8 mouse cellular contexts compared by ENCODE assay signal in genomic region chr11:101589444-101589843, GRCm38 (mm10). TPM values are rescaled to one million over a fixed set of nuclear protein-coding genes. Genes with fewer than 3 reads are reported as not detected.
DNase-seq lines count a peak whose midpoint lies in the region; ATAC-seq and TF ChIP-seq lines count a peak whose summit lies in the region.
"Had no signal": no experiment of that assay in that cellular context is flagged by ENCODE, and none has a peak within 500 bp of the region (broad histone marks: within the 10 kb centered on the region; RNA-seq: fewer than 3 reads in every experiment).

No protein-coding gene starts in this region.

- no peak for TF ChIP-seq POLR2A in kidney, adult 2 months (IDR thresholded peaks at IDR 0.05; ENCODE audit: low read depth, low read length)

- no peak for TF ChIP-seq EP300 in liver, embryonic 14.5 days (IDR thresholded peaks at IDR 0.05; ENCODE audit: low read depth)

- H3K9me3 ChIP-seq in liver, embryonic 14.5 days (ENCODE audit: control insufficient read depth, low read length): no peaks in the 10 kb centered on the region
- H3K9me3 ChIP-seq: heart, embryonic 15.5 days had no signal

- no peak overlapping the region for H3K9ac ChIP-seq in liver, embryonic 14.5 days (replicated peaks)
- H3K9ac ChIP-seq: heart, embryonic 15.5 days had no signal

- H3K4me1 ChIP-seq in kidney, adult 2 months (ENCODE audit: control insufficient read depth, insufficient read depth, low read length): peaks cover 22% of the 10 kb centered on the region
- H3K4me1 ChIP-seq in liver, embryonic 14.5 days (replicated peaks; ENCODE audit: control insufficient read depth in 2 of 2, insufficient read depth in 2 of 2, low read length in 1 of 2): no peaks in the 10 kb centered on the region; a peak in 1 of 4 replicates
- H3K4me1 ChIP-seq: heart, embryonic 15.5 days had no signal

- peak; percentile 63 for DNase-seq in urinary bladder, postnatal 14 days (ENCODE audit: low spot score)
- no peak for DNase-seq in urinary bladder, adult 2 months (ENCODE audit: low spot score)
- peak; percentile 79 for DNase-seq in adipocyte (ENCODE audit: low spot score)
- DNase-seq in embryo, embryonic 10.5 days (ENCODE audit: low spot score): peak; percentile 78
- DNase-seq in kidney, adult 2 months: peak; percentile 93
- peak; percentile 43 to 61 (median 46) for DNase-seq in liver, embryonic 14.5 days (ENCODE audit: low read depth in 3 of 3, low spot score in 3 of 3)
- DNase-seq in right cerebral cortex, adult 18-20 months: peak; percentile 26

- WGBS in kidney, adult 2 months: 16% methylated on average over 5 of the region's 5 CpGs
- WGBS in liver, embryonic 14.5 days (ENCODE audit: insufficient replicate concordance): 25% methylated on average over 5 of the region's 5 CpGs

- no peak overlapping the region for H3K4me3 ChIP-seq in kidney, adult 2 months (ENCODE audit: insufficient read depth, low read depth, low read length)
- H3K4me3 ChIP-seq in liver, embryonic 14.5 days (ENCODE audit: insufficient read depth in 1 of 2, low read depth in 2 of 2, low read length in 2 of 2): no peak overlapping the region
- H3K4me3 ChIP-seq: heart, embryonic 15.5 days had no signal

- peak; percentile 81 for TF ChIP-seq CTCF in kidney, adult 2 months (conservative IDR thresholded peaks at IDR 0.05; ENCODE audit: insufficient read depth, insufficient read length, low read depth, low read length)
- peak; percentile 86 for TF ChIP-seq CTCF in liver, embryonic 14.5 days (IDR thresholded peaks at IDR 0.05; ENCODE audit: low read depth)

- H3K27ac ChIP-seq in kidney, adult 2 months (ENCODE audit: insufficient read depth, low read depth, low read length): peak overlapping the region; percentile 70
- no peak overlapping the region for H3K27ac ChIP-seq in liver, embryonic 14.5 days
- H3K27ac ChIP-seq: heart, embryonic 15.5 days had no signal

- ATAC-seq in liver, embryonic 14.5 days (ENCODE audit: insufficient read depth): no peak; the same call in 1 of the 2 replicates

- H3K4me2 ChIP-seq in liver, embryonic 14.5 days (ENCODE audit: low read depth): no peak overlapping the region
- H3K4me2 ChIP-seq: heart, embryonic 15.5 days had no signal

- H3K36me3 ChIP-seq in kidney, adult 2 months (ENCODE audit: control insufficient read depth, insufficient read depth, low read length): peaks cover 7% of the 10 kb centered on the region; the same call in 1 of the 2 replicates
- no peaks in the 10 kb centered on the region for H3K36me3 ChIP-seq in liver, embryonic 14.5 days (replicated peaks; ENCODE audit: control insufficient read depth, insufficient read depth, low read depth)
- H3K36me3 ChIP-seq: heart, embryonic 15.5 days had no signal

- no peaks in the 10 kb centered on the region for H3K27me3 ChIP-seq in kidney, adult 2 months (replicated peaks; ENCODE audit: control insufficient read depth, insufficient read depth, low read length)
- H3K27me3 ChIP-seq in liver, embryonic 14.5 days (ENCODE audit: control insufficient read depth, insufficient read depth, low read length): no peaks in the 10 kb centered on the region
- H3K27me3 ChIP-seq: heart, embryonic 15.5 days had no signal

RNA-seq across cellular contexts. Expression of gene Tmem106a, which starts 7.4 kb away (rescaled TPM):
- 31.8 and 34.3 TPM in 2 replicates for polyA plus RNA-seq in urinary bladder, adult 2 months (2012; rRNA removed)
- polyA plus RNA-seq in kidney, adult 2 months (2012; rRNA removed): 392 and 429 TPM in 2 replicates
- 5.7 and 7.3 TPM in 2 replicates for polyA plus RNA-seq in liver, embryonic 14.5 days (2012; rRNA removed)
- 5.4 and 7.5 TPM in 2 replicates for polyA plus RNA-seq in liver, embryonic 14.5 days (2014; fragmentation: Nextera tagmentation; extraction: Ambion mirVana)

RNA-seq across cellular contexts. Expression of gene Gm11634, which starts 9.6 kb away (rescaled TPM):
- not detected in 2 replicates for polyA plus RNA-seq in urinary bladder, adult 2 months (2012; rRNA removed)
- polyA plus RNA-seq in kidney, adult 2 months (2012; rRNA removed): not detected in 2 replicates
- polyA plus RNA-seq in liver, embryonic 14.5 days (2012; rRNA removed): not detected in 2 replicates
- not detected in 2 replicates for polyA plus RNA-seq in liver, embryonic 14.5 days (2014; fragmentation: Nextera tagmentation; extraction: Ambion mirVana)
- polyA plus RNA-seq: heart, embryonic 15.5 days had no signal

RNA-seq across cellular contexts. Expression of gene Nbr1, which starts 37.5 kb away (rescaled TPM):
- 85.6 and 91.1 TPM in 2 replicates for polyA plus RNA-seq in urinary bladder, adult 2 months (2012; rRNA removed)
- polyA plus RNA-seq in kidney, adult 2 months (2012; rRNA removed): 107 and 134 TPM in 2 replicates
- polyA plus RNA-seq in liver, embryonic 14.5 days (2012; rRNA removed): 20.0 and 24.9 TPM in 2 replicates
- 28.9 and 33.8 TPM in 2 replicates for polyA plus RNA-seq in liver, embryonic 14.5 days (2014; fragmentation: Nextera tagmentation; extraction: Ambion mirVana)

RNA-seq across cellular contexts. Expression of gene Rdm1, which starts 37.6 kb away (rescaled TPM):
- polyA plus RNA-seq in urinary bladder, adult 2 months (2012; rRNA removed): 34.4 and 37.5 TPM in 2 replicates
- polyA plus RNA-seq in kidney, adult 2 months (2012; rRNA removed): 41.0 and 45.7 TPM in 2 replicates
- 3.8 and 5.7 TPM in 2 replicates for polyA plus RNA-seq in liver, embryonic 14.5 days (2012; rRNA removed)
- 9.4 and 10.4 TPM in 2 replicates for polyA plus RNA-seq in liver, embryonic 14.5 days (2014; fragmentation: Nextera tagmentation; extraction: Ambion mirVana)

RNA-seq across cellular contexts. Expression of gene Brca1, which starts 37.7 kb away (rescaled TPM):
- 0.43 and 0.59 TPM in 2 replicates for polyA plus RNA-seq in urinary bladder, adult 2 months (2012; rRNA removed)
- 0.12 and 0.16 TPM in 2 replicates for polyA plus RNA-seq in kidney, adult 2 months (2012; rRNA removed)
- polyA plus RNA-seq in liver, embryonic 14.5 days (2012; rRNA removed): 5.7 and 8.6 TPM in 2 replicates
- polyA plus RNA-seq in liver, embryonic 14.5 days (2014; fragmentation: Nextera tagmentation; extraction: Ambion mirVana): 14.0 and 15.2 TPM in 2 replicates

Comparison
In these comparisons a context has a peak if more than half of its experiments do, and no peak if none do; other contexts are left out.
1. RNA of gene Tmem106a, which starts 7.4 kb away (polyA plus RNA-seq): 392 to 429 TPM in kidney, adult 2 months; 31.8 to 34.3 TPM in urinary bladder, adult 2 months and 5.4 to 7.5 TPM in liver, embryonic 14.5 days; every median in the first group is over 10 times any median in the second.